Mouse (Mus musculus) midbrain, embryonic 10.5 days (tissue): ENCODE measurements around the gene Kif17. TPM values are rescaled to one million over a fixed set of nuclear protein-coding genes. Genes with fewer than 3 reads are reported as not detected.

ENCODE experiments used
- DNase-seq: peaks from one replicate; pipeline ENCODE4 v3.0.0-alpha.2; 2017; ENCODE audit warnings: low spot score
- H3K27ac ChIP-seq: fragments of 300-500 bp; sonication (generic); replicated peaks from 2 replicates; pipeline ENCODE4 v1.5.1; 2016; ENCODE audit warnings: mild to moderate bottlenecking
- H3K27me3 ChIP-seq: fragments of 300-500 bp; sonication (generic); 2 replicates; pipeline ENCODE4 v1.6.1; 2016; ENCODE audit warnings: low read depth, mild to moderate bottlenecking; ENCODE audit not compliant: poor library complexity, severe bottlenecking
- H3K36me3 ChIP-seq: fragments of 300-500 bp; sonication (generic); 2 replicates; pipeline ENCODE4 v1.6.1; 2016; ENCODE audit warnings: mild to moderate bottlenecking, moderate library complexity
- H3K4me1 ChIP-seq: fragments of 300-500 bp; sonication (generic); 2 replicates; pipeline ENCODE4 v1.6.1; 2016
- H3K4me3 ChIP-seq: fragments of 300-500 bp; sonication (generic); 2 replicates; pipeline ENCODE4 v1.5.1; 2016; ENCODE audit warnings: mild to moderate bottlenecking, moderate library complexity
- H3K9me3 ChIP-seq: fragments of 300-500 bp; sonication (generic); replicated peaks from 2 replicates; pipeline ENCODE4 v1.6.1; 2016; ENCODE audit warnings: mild to moderate bottlenecking
- WGBS: fragments of 180-500 bp; shearing (Covaris S2); methylation state at CpG from one replicate; pipeline ENCODE4 v1.1.7; 2016; 5-methylcytosine and 5-hydroxymethylcytosine counted together
- microRNA-seq: library from miRNA; unstranded; fragments of <30 nt; microRNA quantifications from one replicate; pipeline ENCODE4, GENCODE M21; 2017
- polyA plus RNA-seq: library from polyadenylated mRNA; unstranded; fragments of >200 nt; fragmentation: Nextera tagmentation; extraction: Ambion mirVana; gene quantifications from 2 replicates; pipeline ENCODE4 v1.2.1, GENCODE M21; 2016

The Kif17 gene
- polyA plus RNA-seq, 1 experiment from 2014 or later = 0.53 TPM

- H3K4me3 ChIP-seq = no peak overlapping the region
- H3K36me3 ChIP-seq = no peaks in the 10 kb centered on the region
- WGBS = 37% methylated on average over 4 of the region's 4 CpGs
- no peaks in the 10 kb centered on the region for H3K9me3 ChIP-seq
- no peaks in the 10 kb centered on the region for H3K27me3 ChIP-seq
- no peak overlapping the region for H3K27ac ChIP-seq
- peak; percentile 30 for DNase-seq
- no peaks in the 10 kb centered on the region for H3K4me1 ChIP-seq
Measured at GRCm38 (mm10) chr4:138339963-138340362, 89.7 kb downstream of the Kif17 start.

- no peak overlapping the region for H3K27ac ChIP-seq
- H3K4me3 ChIP-seq = no peak overlapping the region
- H3K9me3 ChIP-seq = no peaks in the 10 kb centered on the region
- no peaks in the 10 kb centered on the region for H3K27me3 ChIP-seq
- no peaks in the 10 kb centered on the region for H3K4me1 ChIP-seq
- 72% methylated on average over 8 of the region's 8 CpGs for WGBS
- no peaks in the 10 kb centered on the region for H3K36me3 ChIP-seq
- DNase-seq = no peak
Measured at GRCm38 (mm10) chr4:138341393-138341792, 91.2 kb downstream of the Kif17 start.

DNA sequence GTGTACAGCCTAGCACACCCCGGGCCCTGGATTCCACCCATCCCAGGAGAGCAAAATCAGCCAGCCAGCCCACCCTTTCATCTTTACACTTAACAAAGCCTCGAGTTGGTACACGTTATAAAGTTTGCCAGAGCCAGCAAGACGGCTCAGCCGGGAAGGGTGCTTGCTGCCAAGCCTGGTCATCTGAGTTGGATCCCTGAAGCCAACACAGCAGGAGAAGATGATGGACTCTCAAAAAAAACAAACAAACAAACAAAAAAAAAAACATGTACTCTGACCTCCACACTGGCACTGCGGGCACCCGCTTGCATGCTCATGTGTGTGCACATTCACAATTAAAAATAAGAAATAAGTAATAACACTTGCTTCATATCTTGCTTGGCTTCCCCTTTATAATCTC lies 91.8 kb downstream of the Kif17 start:
- no peaks in the 10 kb centered on the region for H3K36me3 ChIP-seq
- DNase-seq = no peak
- H3K9me3 ChIP-seq = no peaks in the 10 kb centered on the region
- no peak overlapping the region for H3K27ac ChIP-seq
- WGBS = 77% methylated on average over 7 of the region's 7 CpGs
- no peaks in the 10 kb centered on the region for H3K27me3 ChIP-seq
- no peak overlapping the region for H3K4me3 ChIP-seq
- no peaks in the 10 kb centered on the region for H3K4me1 ChIP-seq

DNA sequence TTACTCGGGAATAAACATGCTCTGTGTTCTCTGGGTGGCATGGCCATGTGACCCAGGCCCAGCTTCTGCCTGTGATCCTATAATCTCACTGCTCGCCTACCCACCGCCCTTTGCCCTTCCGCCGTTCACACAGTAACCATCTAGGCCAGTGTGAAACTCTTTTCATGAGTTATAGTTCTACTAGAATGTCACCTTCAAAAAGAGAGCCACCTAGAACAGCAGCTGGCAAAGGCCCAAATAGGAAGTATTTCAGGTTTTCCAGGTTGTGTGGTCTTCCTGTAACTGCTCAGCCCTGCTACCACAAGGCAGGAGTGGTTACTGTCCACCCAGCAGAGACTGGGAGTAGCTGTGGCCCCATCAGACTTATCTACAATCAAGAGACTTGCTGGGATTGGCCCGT lies 92.5 kb downstream of the Kif17 start:
- Histone ChIP-seq H3K9me3 (no peaks in the 10 kb centered on the region), H3K36me3 (no peaks in the 10 kb centered on the region), H3K4me1 (no peaks in the 10 kb centered on the region), H3K27ac (no peak overlapping the region), H3K27me3 (no peaks in the 10 kb centered on the region), H3K4me3 (no peak overlapping the region)
- DNase-seq = no peak
- 84% methylated on average over 6 of the region's 6 CpGs for WGBS

GRCm38 (mm10) chr4:138343341-138343837 lies 93.2 kb downstream of the Kif17 start:
- H3K4me3 ChIP-seq = no peak overlapping the region
- H3K27ac ChIP-seq = no peak overlapping the region
- no peaks in the 10 kb centered on the region for H3K36me3 ChIP-seq
- no peaks in the 10 kb centered on the region for H3K4me1 ChIP-seq
- H3K9me3 ChIP-seq = no peaks in the 10 kb centered on the region
- WGBS = 89% methylated on average over 10 of the region's 10 CpGs
- H3K27me3 ChIP-seq = no peaks in the 10 kb centered on the region
- no peak for DNase-seq

GRCm38 (mm10) chr4:138344891-138345545 lies 94.8 kb downstream of the Kif17 start:
- Histone ChIP-seq H3K4me1 (no peaks in the 10 kb centered on the region), H3K27me3 (no peaks in the 10 kb centered on the region), H3K9me3 (no peaks in the 10 kb centered on the region), H3K36me3 (no peaks in the 10 kb centered on the region), H3K4me3 (no peak overlapping the region), H3K27ac (no peak overlapping the region)
- WGBS = 84% methylated on average over 9 of the region's 9 CpGs
- no peak for DNase-seq

- WGBS = 90% methylated on average over 1 of the region's 1 CpGs
- no peak overlapping the region for H3K4me3 ChIP-seq
- H3K27ac ChIP-seq = no peak overlapping the region
- H3K27me3 ChIP-seq = no peaks in the 10 kb centered on the region
- no peaks in the 10 kb centered on the region for H3K9me3 ChIP-seq
- no peaks in the 10 kb centered on the region for H3K36me3 ChIP-seq
- no peaks in the 10 kb centered on the region for H3K4me1 ChIP-seq
- no peak for DNase-seq
Measured at GRCm38 (mm10) chr4:138347280-138347679, 97.0 kb downstream of the Kif17 start.

DNA sequence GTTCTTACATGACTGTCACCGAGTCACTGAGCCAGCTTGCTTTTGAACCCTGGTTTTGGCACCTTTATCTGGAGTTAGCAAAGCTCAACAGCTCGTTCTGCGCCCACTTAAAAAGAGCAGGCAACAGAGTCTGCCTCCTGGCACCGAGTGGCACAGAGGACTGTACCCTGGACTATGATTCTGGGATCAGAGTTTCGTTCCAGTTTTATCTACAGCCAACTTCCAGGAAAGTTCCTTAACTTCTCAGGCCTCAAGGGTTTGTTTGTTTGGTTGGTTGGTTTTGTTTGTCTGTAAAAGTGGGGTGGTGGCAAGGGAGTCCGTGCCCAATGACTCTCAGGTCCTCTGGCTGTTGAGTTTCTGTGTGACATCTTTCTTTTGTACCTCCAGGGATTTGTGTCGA lies 98.5 kb downstream of the Kif17 start:
- no peak for DNase-seq
- Histone ChIP-seq H3K4me3 (no peak overlapping the region), H3K36me3 (no peaks in the 10 kb centered on the region), H3K27me3 (no peaks in the 10 kb centered on the region), H3K9me3 (no peaks in the 10 kb centered on the region), H3K27ac (no peak overlapping the region), H3K4me1 (no peaks in the 10 kb centered on the region)
- 81% methylated on average over 7 of the region's 7 CpGs for WGBS

Small RNA genes within 50 kb of the gene (microRNA-seq; reads per million reads assigned to microRNA genes)
- gene Gm27646 (not detected), gene Mir7019 (1.5 reads per million)

Other genes with a start within 250 kb of the Kif17 start
- 153 and 178 TPM in 2 replicates for gene Hp1bp3, start 34.1 kb upstream of the Kif17 start, polyA plus RNA-seq
- gene Sh2d5, start within 50 bp of the Kif17 start, polyA plus RNA-seq = 0.83 and 1.3 TPM in 2 replicates
- gene Ddost, start 54.3 kb downstream of the Kif17 start, polyA plus RNA-seq = 281 and 282 TPM in 2 replicates
- 30.5 and 41.3 TPM in 2 replicates for gene Pink1, start 75.9 kb downstream of the Kif17 start, polyA plus RNA-seq
- gene Cda, start 117.6 kb downstream of the Kif17 start, polyA plus RNA-seq = 1.2 and 2.0 TPM in 2 replicates
- 0.06 TPM in 1 of 2 replicates, not detected in the other for gene Fam43b, start 146.1 kb downstream of the Kif17 start, polyA plus RNA-seq
- 19.2 and 22.3 TPM in 2 replicates for gene Mul1, start 184.2 kb downstream of the Kif17 start, polyA plus RNA-seq
- 3.3 and 3.9 TPM in 2 replicates for gene Camk2n1, start 203.9 kb downstream of the Kif17 start, polyA plus RNA-seq